Mouse (Mus musculus) kidney, embryonic 14.5 days (tissue): Measurements from ENCODE around the gene B3gnt9. TPM values are rescaled to one million over a fixed set of nuclear protein-coding genes. Genes with fewer than 3 reads are reported as not detected.

ENCODE experiments used
- ATAC-seq: fragments of 200-750 bp; cut with Nextera tagmentation; 2 replicates; pipeline ENCODE4 v1.8.0; 2017; ENCODE audit warnings: moderate number of reproducible peaks, mild to moderate bottlenecking, moderate TSS enrichment, moderate library complexity; ENCODE audit not compliant: low FRiP score, low TSS enrichment
- H3K27ac ChIP-seq: fragments of 300-500 bp; sonication (generic); 2 replicates; pipeline ENCODE4 v1.5.1; 2014; ENCODE audit warnings: low read depth, mild to moderate bottlenecking, low read length, moderate library complexity, mixed read lengths
- H3K27me3 ChIP-seq: fragments of 300-500 bp; sonication (generic); 2 replicates; pipeline ENCODE4 v1.6.1; 2014; ENCODE audit warnings: mild to moderate bottlenecking, low read length; ENCODE audit not compliant: control insufficient read depth, insufficient read depth
- H3K36me3 ChIP-seq: fragments of 300-500 bp; sonication (generic); 2 replicates; pipeline ENCODE4 v1.6.1; 2014; ENCODE audit warnings: low read length, mixed read lengths; ENCODE audit not compliant: control insufficient read depth, insufficient read depth
- H3K4me1 ChIP-seq: fragments of 300-500 bp; sonication (generic); 2 replicates; pipeline ENCODE4 v1.6.1; 2014; ENCODE audit warnings: low read length, mixed read lengths; ENCODE audit not compliant: control insufficient read depth, insufficient read depth
- H3K4me2 ChIP-seq: fragments of 300-500 bp; sonication (generic); replicated peaks from 2 replicates; pipeline ENCODE4 v1.6.1; 2014; ENCODE audit warnings: low read depth, mild to moderate bottlenecking, low read length
- H3K4me3 ChIP-seq: fragments of 300-500 bp; sonication (generic); 2 replicates; pipeline ENCODE4 v1.5.1; 2014; ENCODE audit warnings: mild to moderate bottlenecking, low read length
- H3K9ac ChIP-seq: fragments of 300-500 bp; sonication (generic); 2 replicates; pipeline ENCODE4 v1.6.1; 2014; ENCODE audit warnings: low read depth, mild to moderate bottlenecking, low read length, moderate library complexity
- H3K9me3 ChIP-seq: fragments of 300-500 bp; sonication (generic); 2 replicates; pipeline ENCODE4 v1.6.1; 2016; ENCODE audit warnings: low read length; ENCODE audit not compliant: control insufficient read depth
- WGBS: fragments of 180-500 bp; shearing (Covaris S2); extraction: QIAGEN DNeasy Blood & Tissue Kit; methylation state at CpG from one replicate; pipeline ENCODE4 v1.1.7; 2014; 5-methylcytosine and 5-hydroxymethylcytosine counted together
- polyA plus RNA-seq: library from polyadenylated mRNA; unstranded; fragments of >200 nt; fragmentation: Nextera tagmentation; extraction: Ambion mirVana; gene quantifications from 2 replicates; pipeline ENCODE4 v1.2.1, GENCODE M21; 2014

The B3gnt9 gene
- 6.9 and 7.3 TPM in 2 replicates for polyA plus RNA-seq

DNA sequence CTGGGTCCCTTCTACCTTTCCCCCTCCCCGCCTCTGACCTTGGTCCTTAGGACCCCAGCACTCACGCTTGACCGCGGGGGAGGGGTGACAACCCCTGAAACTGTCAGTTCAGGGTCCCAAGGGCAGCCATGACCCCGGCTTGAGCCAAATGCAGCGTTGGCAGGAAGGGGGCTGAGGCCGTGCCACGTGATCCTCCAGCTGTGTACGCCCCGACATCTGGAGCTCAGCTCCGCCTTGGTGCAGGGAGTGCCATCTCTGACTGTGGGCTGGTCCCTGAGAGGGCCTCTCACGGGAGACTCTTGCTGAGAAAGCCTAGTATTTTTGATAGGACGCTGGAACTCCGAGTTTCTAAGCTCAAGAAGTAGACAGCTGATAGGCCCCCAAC lies at the start of gene B3gnt9:
B3gnt9 (minus strand) TSS at position 188 of the 385 bp plus-strand sequence.
- peaks cover 23% of the 10 kb centered on the region for H3K36me3 ChIP-seq
- peak within 1 kb of the TSS; percentile 74 for H3K9ac ChIP-seq
- ATAC-seq, result peak; percentile 50
- H3K4me1 ChIP-seq, result peaks cover 17% of the 10 kb centered on the region; the same call in 1 of the 2 replicates
- peaks cover 36% of the 10 kb centered on the region for H3K27me3 ChIP-seq
- peak within 1 kb of the TSS; percentile 99 for H3K4me2 ChIP-seq
- peak within 1 kb of the TSS; percentile 64 for H3K4me3 ChIP-seq
- no peaks in the 10 kb centered on the region for H3K9me3 ChIP-seq
- peak within 1 kb of the TSS; percentile 78 for H3K27ac ChIP-seq
- 0% methylated on average over 14 of the region's 14 CpGs for WGBS

DNA sequence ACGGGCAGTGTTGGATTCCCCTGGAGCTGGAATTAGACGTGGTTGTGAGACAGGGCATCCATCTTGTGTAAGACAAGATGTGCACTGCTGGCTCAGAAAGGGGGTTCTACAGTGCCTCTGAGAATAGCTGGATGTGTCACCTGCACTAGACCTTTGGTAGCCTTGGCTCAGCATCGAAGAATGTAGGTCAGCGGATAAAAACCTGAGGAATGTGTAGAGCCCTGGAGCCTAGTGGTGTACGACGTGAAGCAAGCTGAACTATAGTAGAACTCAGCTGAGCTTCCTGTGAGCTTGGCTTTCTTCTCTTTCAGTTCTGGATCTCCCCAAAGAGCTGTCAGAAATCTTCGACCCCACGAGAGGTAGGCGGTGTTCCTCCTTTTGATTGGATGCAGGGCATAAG lies 48.9 kb upstream of the B3gnt9 start:
- Histone ChIP-seq H3K27ac (no peak overlapping the region), H3K9ac (no peak overlapping the region), H3K4me2 (no peak overlapping the region), H3K4me3 (no peak overlapping the region), H3K4me1 (peaks cover 20% of the 10 kb centered on the region; the same call in 1 of the 2 replicates), H3K27me3 (no peaks in the 10 kb centered on the region), H3K9me3 (no peaks in the 10 kb centered on the region), H3K36me3 (peaks cover 68% of the 10 kb centered on the region)
- ATAC-seq, result no peak
- WGBS, result 84% methylated on average over 9 of the region's 9 CpGs

DNA sequence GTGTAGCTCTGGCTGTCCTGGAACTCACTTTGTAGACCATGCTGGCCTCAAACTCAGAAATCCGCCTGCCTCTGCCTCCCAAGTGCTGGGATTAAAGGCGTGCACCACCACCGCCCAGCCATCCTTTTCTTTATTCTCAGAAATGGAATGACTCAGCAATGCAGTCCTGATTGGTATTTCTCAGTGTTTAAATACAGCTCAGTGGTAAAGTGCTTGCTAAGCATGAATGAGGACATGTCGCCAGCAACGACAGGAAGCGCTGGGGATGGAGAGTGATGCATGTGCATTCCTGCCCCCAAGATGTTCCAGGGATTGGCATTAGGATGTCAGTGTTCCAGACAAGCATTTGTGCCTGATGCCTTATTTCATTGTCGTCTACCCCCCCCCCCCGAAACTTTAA lies 48.4 kb upstream of the B3gnt9 start:
- Histone ChIP-seq H3K9me3 (no peaks in the 10 kb centered on the region), H3K4me2 (no peak overlapping the region), H3K4me3 (no peak overlapping the region), H3K36me3 (peaks cover 67% of the 10 kb centered on the region), H3K27ac (no peak overlapping the region), H3K9ac (no peak overlapping the region), H3K4me1 (peaks cover 25% of the 10 kb centered on the region), H3K27me3 (no peaks in the 10 kb centered on the region)
- ATAC-seq, result no peak
- 87% methylated on average over 8 of the region's 8 CpGs for WGBS

DNA sequence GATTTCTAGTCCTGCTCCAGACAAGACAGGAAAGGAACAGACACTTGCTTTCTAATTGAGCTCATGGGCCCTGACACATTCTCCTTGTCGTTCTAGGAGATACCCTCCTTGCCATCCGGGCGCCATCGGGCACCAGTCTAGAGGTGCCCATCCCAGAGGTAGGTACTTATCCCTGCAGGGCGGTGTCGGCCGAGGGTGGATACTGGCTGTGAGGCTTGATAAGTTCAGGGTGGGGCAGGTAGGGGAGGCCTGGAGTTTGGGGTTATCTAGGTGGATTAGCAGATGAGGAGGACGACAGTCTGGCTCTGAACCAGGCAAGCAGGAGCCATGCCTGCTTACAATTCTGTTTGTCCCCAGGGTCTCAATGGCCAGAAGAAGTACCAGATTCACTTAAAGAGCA lies 45.0 kb upstream of the B3gnt9 start:
- H3K36me3 ChIP-seq, result peaks cover 57% of the 10 kb centered on the region
- H3K4me3 ChIP-seq, result no peak overlapping the region
- H3K4me2 ChIP-seq, result no peak overlapping the region
- peaks cover 19% of the 10 kb centered on the region for H3K4me1 ChIP-seq
- no peak for ATAC-seq
- no peaks in the 10 kb centered on the region for H3K27me3 ChIP-seq
- no peaks in the 10 kb centered on the region for H3K9me3 ChIP-seq
- no peak overlapping the region for H3K9ac ChIP-seq
- no peak overlapping the region for H3K27ac ChIP-seq
- WGBS, result 92% methylated on average over 8 of the region's 8 CpGs

DNA sequence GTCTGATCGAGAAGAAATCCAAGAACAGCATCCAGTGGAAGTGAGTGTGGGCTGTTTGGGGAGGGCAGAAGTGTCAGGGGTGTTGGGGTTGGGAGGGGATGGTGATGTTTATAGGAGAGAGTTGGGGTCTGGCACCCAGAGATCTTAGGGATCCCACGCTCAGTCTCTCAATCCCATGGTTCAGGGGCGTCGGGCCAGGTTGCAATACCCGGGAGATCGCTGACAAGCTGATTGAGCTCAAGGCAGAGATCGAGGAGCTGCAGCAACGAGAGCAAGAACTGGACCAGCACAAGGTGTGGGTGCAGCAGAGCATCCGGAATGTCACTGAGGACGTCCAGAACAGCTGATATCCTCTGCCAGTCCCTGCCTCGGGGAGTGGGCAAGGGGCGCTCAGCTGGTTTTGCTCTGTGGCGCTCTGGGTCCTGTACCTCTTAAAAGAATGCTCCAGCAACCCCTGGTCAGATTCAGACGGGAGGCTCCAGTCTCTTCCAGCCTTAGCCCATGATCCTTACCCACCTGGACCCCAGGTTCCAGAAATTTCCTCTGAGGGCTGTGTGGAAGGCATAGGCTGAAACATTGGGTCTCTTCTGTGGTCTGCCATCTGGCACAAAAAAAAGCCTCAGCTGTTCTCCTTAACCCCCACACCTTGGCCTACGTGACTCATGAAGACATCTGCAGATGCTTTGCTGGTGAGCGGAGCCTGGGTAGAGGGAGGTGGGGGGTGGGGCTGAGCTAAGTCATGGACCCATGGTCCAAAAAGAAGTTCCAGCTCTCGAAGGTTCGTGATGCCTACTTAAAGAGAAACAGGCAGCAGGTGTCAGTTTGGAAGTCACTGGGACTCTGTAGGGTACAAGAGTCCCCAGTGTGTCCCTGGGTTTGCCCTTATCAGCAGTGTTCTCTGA lies 43.6 kb upstream of the B3gnt9 start:
- WGBS, result 53% methylated on average over 18 of the region's 18 CpGs
- Histone ChIP-seq H3K27me3 (no peaks in the 10 kb centered on the region), H3K4me1 (peaks cover 13% of the 10 kb centered on the region), H3K9ac (peak overlapping the region; percentile 93), H3K36me3 (peaks cover 45% of the 10 kb centered on the region), H3K4me2 (peak overlapping the region; percentile 91), H3K27ac (peak overlapping the region; percentile 37; the same call in 1 of the 2 replicates), H3K4me3 (peak overlapping the region; percentile 96), H3K9me3 (no peaks in the 10 kb centered on the region)
- no peak for ATAC-seq

DNA sequence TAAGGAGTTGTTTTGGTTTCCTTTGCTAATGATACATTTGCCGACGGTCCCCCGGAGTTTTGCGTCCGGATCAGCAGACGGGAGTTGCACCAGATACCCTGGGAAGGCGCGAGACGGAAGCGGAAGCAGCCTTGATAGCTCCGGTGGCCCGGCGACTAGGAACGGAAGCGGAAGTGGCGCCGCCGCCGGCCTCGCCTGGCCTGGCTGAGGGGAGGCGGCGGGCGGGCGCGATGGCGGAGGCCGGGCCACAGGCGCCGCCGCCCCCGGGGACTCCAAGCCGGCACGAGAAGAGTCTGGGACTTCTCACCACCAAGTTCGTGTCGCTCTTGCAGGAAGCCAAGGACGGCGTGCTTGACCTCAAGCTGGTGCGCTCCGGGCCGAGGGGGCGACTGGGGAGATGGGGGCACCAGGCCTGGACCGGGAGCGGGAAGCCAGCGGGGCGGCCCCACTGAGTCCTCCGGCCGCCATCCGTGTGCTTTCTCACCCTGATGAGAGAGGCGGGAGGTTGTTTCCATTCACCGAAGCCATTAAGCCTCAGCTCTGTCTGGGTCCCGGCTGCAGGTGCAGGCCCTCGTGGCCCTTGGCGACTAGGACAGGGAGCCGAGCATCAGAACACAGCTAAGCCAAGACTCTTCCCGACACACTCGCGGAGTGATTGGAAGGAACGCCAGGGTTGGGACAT lies 42.7 kb upstream of the B3gnt9 start, which contains the start of gene E2f4:
E2f4 (plus strand) TSS at position 153 of the 682 bp plus-strand sequence.
- H3K9me3 ChIP-seq, result no peaks in the 10 kb centered on the region
- peak within 1 kb of the TSS; percentile 91 for H3K4me2 ChIP-seq
- H3K27me3 ChIP-seq, result no peaks in the 10 kb centered on the region
- peaks cover 13% of the 10 kb centered on the region for H3K4me1 ChIP-seq
- ATAC-seq, result peak; percentile 90
- peak within 1 kb of the TSS; percentile 96 for H3K4me3 ChIP-seq
- H3K9ac ChIP-seq, result peak within 1 kb of the TSS; percentile 93
- peak within 1 kb of the TSS; percentile 37; the same call in 1 of the 2 replicates for H3K27ac ChIP-seq
- H3K36me3 ChIP-seq, result peaks cover 38% of the 10 kb centered on the region
- WGBS, result 0% methylated on average over 36 of the region's 58 CpGs

DNA sequence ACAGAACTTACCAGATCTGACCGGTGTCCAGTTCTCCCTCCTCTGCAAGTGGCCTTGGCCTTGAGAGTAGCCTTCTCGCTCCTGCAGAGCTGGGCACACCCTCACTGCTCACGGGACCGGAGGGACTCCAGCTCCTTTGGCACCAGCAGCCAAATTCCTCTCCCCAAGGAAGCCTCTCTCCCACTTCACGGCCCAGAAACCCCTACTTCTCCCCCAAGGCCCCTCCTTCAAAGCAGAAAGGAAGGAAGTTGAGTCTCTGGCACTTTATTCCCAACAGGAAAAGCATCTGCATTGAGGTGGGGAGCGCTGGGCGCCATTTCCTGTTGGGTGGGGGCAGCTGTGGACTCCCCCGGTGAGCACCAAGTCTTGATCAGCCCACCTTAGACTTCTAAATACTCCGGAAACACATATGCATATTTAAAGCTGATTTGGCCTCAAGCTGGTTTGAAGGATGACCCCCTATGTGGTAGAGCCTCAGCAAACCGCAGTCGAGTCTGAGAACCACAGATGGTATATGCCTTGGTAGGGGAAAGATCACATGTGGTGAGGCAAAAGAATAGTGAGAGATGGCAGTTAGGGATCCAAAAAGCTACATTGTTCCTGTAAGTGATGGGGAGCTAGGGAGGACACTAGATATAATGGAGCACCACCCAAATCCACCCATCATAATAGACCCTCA lies 41.1 kb upstream of the B3gnt9 start, which contains the start of gene Exoc3l:
Exoc3l (minus strand) TSS at position 207 of the 679 bp plus-strand sequence.
- Histone ChIP-seq H3K9ac (no peak within 1 kb of the TSS), H3K4me2 (peak within 1 kb of the TSS; percentile 91), H3K27ac (peak within 1 kb of the TSS; percentile 37; the same call in 1 of the 2 replicates), H3K4me3 (peak within 1 kb of the TSS; percentile 96), H3K9me3 (no peaks in the 10 kb centered on the region), H3K4me1 (peaks cover 13% of the 10 kb centered on the region), H3K36me3 (peaks cover 22% of the 10 kb centered on the region), H3K27me3 (no peaks in the 10 kb centered on the region)
- 58% methylated on average over 11 of the region's 11 CpGs for WGBS
- ATAC-seq, result no peak

DNA sequence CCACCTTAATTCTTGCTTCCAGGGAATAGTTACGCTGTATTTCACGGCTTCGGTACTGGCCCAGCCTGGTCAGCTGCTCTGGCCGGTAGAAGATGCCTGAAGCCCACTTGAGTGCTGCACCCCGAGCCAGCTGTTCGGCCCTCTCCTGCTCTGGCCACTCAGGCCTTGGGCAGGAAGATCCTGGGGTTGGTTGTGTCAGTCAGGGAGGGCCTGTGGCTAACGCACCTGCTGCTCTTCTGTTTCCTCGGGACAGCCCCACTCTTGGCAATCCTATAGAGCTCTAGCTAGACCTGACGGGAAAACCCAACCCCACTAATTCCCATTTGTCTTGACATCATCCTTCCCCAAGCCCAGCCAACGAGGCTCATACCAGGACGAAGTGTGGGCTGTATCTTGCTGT lies 40.3 kb upstream of the B3gnt9 start:
- Histone ChIP-seq H3K4me3 (peak overlapping the region; percentile 16; the same call in 1 of the 2 replicates), H3K9me3 (no peaks in the 10 kb centered on the region), H3K36me3 (peaks cover 15% of the 10 kb centered on the region), H3K4me1 (peaks cover 17% of the 10 kb centered on the region), H3K27me3 (peaks cover 5% of the 10 kb centered on the region; the same call in 1 of the 2 replicates), H3K9ac (no peak overlapping the region), H3K4me2 (peak overlapping the region; percentile 29; the same call in 1 of the 2 replicates), H3K27ac (0 out of 2 replicates have a peak overlapping the region, but pooled peaks have one; percentile 7)
- WGBS, result 74% methylated on average over 11 of the region's 11 CpGs
- ATAC-seq, result no peak
